Mouse (Mus musculus) ovary, postnatal 10 days (tissue): ENCODE measurements around the gene Papln.

Experiments
- DNase-seq: peaks from one replicate; pipeline ENCODE4 v3.0.0; 2022; ENCODE audit warnings: low spot score

The Papln gene

GRCm38 (mm10) chr12:83833979-83834378 is 70.5 kb downstream of the Papln start:
- no peak for DNase-seq

- DNase-seq: no peak
Observed at GRCm38 (mm10) chr12:83841409-83842190, 78.2 kb downstream of the Papln start.
